Mouse (Mus musculus) midbrain, postnatal 0 days (tissue): ENCODE data around the gene Kynu. TPM values are rescaled to one million over a fixed set of nuclear protein-coding genes. Genes with fewer than 3 reads are reported as not detected.
A peak's percentile ranks its signal among the peaks of the same experiment; 100 is the strongest.

ENCODE experiments used
- ATAC-seq: fragments of 200-750 bp; cut with Nextera tagmentation; 2 replicates; pipeline ENCODE4 v1.8.0; 2017; ENCODE audit warnings: moderate number of reproducible peaks, mild to moderate bottlenecking, moderate TSS enrichment, moderate library complexity; ENCODE audit not compliant: low FRiP score
- DNase-seq: peaks from one replicate; pipeline ENCODE4 v3.0.0-alpha.2; 2015; ENCODE audit warnings: low spot score
- H3K27ac ChIP-seq: fragments of 300-500 bp; sonication (generic); 2 replicates; pipeline ENCODE4 v1.5.1; 2014; ENCODE audit warnings: low read depth, mild to moderate bottlenecking, low read length, mixed read lengths
- H3K27me3 ChIP-seq: fragments of 300-500 bp; sonication (generic); 2 replicates; pipeline ENCODE4 v1.6.1; 2014; ENCODE audit warnings: low read length, control low read depth, mixed read lengths; ENCODE audit not compliant: insufficient read depth
- H3K36me3 ChIP-seq: fragments of 300-500 bp; sonication (generic); 2 replicates; pipeline ENCODE4 v1.6.1; 2014; ENCODE audit warnings: low read length, control low read depth, mixed read lengths; ENCODE audit not compliant: insufficient read depth
- H3K4me1 ChIP-seq: fragments of 300-500 bp; sonication (generic); 2 replicates; pipeline ENCODE4 v1.6.1; 2014; ENCODE audit warnings: mild to moderate bottlenecking, control low read depth, antibody characterized with exemption, low read length, mixed read lengths; ENCODE audit not compliant: insufficient read depth
- H3K4me2 ChIP-seq: fragments of 300-500 bp; sonication (generic); 2 replicates; pipeline ENCODE4 v1.6.1; 2014; ENCODE audit warnings: low read depth, mild to moderate bottlenecking, low read length, mixed read lengths; ENCODE audit not compliant: poor library complexity, severe bottlenecking
- H3K4me3 ChIP-seq: fragments of 300-500 bp; sonication (generic); 2 replicates; pipeline ENCODE4 v1.5.1; 2014; ENCODE audit warnings: low read depth, mild to moderate bottlenecking, low read length, moderate library complexity
- H3K9ac ChIP-seq: fragments of 300-500 bp; sonication (generic); replicated peaks from 2 replicates; pipeline ENCODE4 v1.6.1; 2014; ENCODE audit warnings: mild to moderate bottlenecking, low read length, moderate library complexity, mixed read lengths; ENCODE audit not compliant: poor library complexity, severe bottlenecking
- H3K9me3 ChIP-seq: fragments of 300-500 bp; sonication (generic); 2 replicates; pipeline ENCODE4 v1.6.1; 2016; ENCODE audit warnings: low read length, control low read depth
- CTCF ChIP-seq: IDR thresholded peaks from 2 replicates; pipeline ENCODE4 v1.5.1; 2016; ENCODE audit warnings: antibody characterized with exemption, mild to moderate bottlenecking
- WGBS: fragments of 180-500 bp; shearing (Covaris S2); extraction: QIAGEN DNeasy Blood & Tissue Kit; methylation state at CpG from one replicate; pipeline ENCODE4 v1.1.7; 2014; 5-methylcytosine and 5-hydroxymethylcytosine counted together
- polyA plus RNA-seq: library from polyadenylated mRNA; unstranded; fragments of >200 nt; fragmentation: Nextera tagmentation; extraction: Ambion mirVana; gene quantifications from 2 replicates; pipeline ENCODE4 v1.2.1, GENCODE M21; 2015
- total RNA-seq: library from RNA; depleted of rRNA; stranded (reverse); fragments of >200 nt; gene quantifications from 2 replicates; pipeline ENCODE4 v1.2.3, GENCODE M21; 2014

Kynu gene
- total and polyA plus RNA-seq, 2 experiments from 2014 or later, result 0.11 TPM; not detected in 1

- 1% methylated on average over 6 of the region's 6 CpGs for WGBS
- ATAC-seq, result peak; percentile 77; the same call in 1 of the 2 replicates
Measured at GRCm38 (mm10) chr2:43673619-43674018, 118.5 kb downstream of the Kynu start.

GRCm38 (mm10) chr2:43674098-43674497 is 119.0 kb downstream of the Kynu start:
- WGBS, result 56% methylated on average over 3 of the region's 3 CpGs
- Histone ChIP-seq H3K4me3 (no peak overlapping the region), H3K9me3 (no peaks in the 10 kb centered on the region), H3K9ac (no peak overlapping the region), H3K4me1 (no peaks in the 10 kb centered on the region), H3K4me2 (no peak overlapping the region), H3K27ac (no peak overlapping the region), H3K27me3 (no peaks in the 10 kb centered on the region), H3K36me3 (no peaks in the 10 kb centered on the region)
- ATAC-seq, result no peak
- DNase-seq, result no peak
- no peak for TF ChIP-seq CTCF

More at GRCm38 (mm10) chr2:43673619-43674018, 118.5 kb downstream of the Kynu start:
- H3K27ac ChIP-seq, result no peak overlapping the region
- H3K9ac ChIP-seq, result no peak overlapping the region
- no peaks in the 10 kb centered on the region for H3K4me1 ChIP-seq
- no peaks in the 10 kb centered on the region for H3K9me3 ChIP-seq
- H3K36me3 ChIP-seq, result no peaks in the 10 kb centered on the region
- peak; percentile 95 for TF ChIP-seq CTCF
- DNase-seq, result peak; percentile 86
- no peaks in the 10 kb centered on the region for H3K27me3 ChIP-seq
- H3K4me2 ChIP-seq, result no peak overlapping the region
- H3K4me3 ChIP-seq, result no peak overlapping the region

GRCm38 (mm10) chr2:43675277-43675676 is 120.1 kb downstream of the Kynu start:
- no peak overlapping the region for H3K4me2 ChIP-seq
- WGBS, result 84% methylated on average over 4 of the region's 4 CpGs
- H3K4me3 ChIP-seq, result no peak overlapping the region
- no peak overlapping the region for H3K9ac ChIP-seq
- no peaks in the 10 kb centered on the region for H3K9me3 ChIP-seq
- no peaks in the 10 kb centered on the region for H3K36me3 ChIP-seq
- TF ChIP-seq CTCF, result no peak
- H3K4me1 ChIP-seq, result no peaks in the 10 kb centered on the region
- H3K27me3 ChIP-seq, result no peaks in the 10 kb centered on the region
- no peak for DNase-seq
- no peak for ATAC-seq
- no peak overlapping the region for H3K27ac ChIP-seq

GRCm38 (mm10) chr2:43690402-43690801 is 135.3 kb downstream of the Kynu start:
- no peaks in the 10 kb centered on the region for H3K9me3 ChIP-seq
- no peak overlapping the region for H3K4me2 ChIP-seq
- ATAC-seq (no peak), DNase-seq (no peak)
- no peak overlapping the region for H3K9ac ChIP-seq
- H3K27ac ChIP-seq, result no peak overlapping the region
- H3K27me3 ChIP-seq, result no peaks in the 10 kb centered on the region
- no peaks in the 10 kb centered on the region for H3K4me1 ChIP-seq
- H3K36me3 ChIP-seq, result no peaks in the 10 kb centered on the region
- WGBS, result 90% methylated on average over 2 of the region's 2 CpGs
- TF ChIP-seq CTCF, result no peak
- H3K4me3 ChIP-seq, result no peak overlapping the region

GRCm38 (mm10) chr2:43691290-43691689 is 136.2 kb downstream of the Kynu start:
- Histone ChIP-seq H3K27me3 (no peaks in the 10 kb centered on the region), H3K27ac (no peak overlapping the region), H3K36me3 (no peaks in the 10 kb centered on the region), H3K4me3 (no peak overlapping the region), H3K4me2 (no peak overlapping the region), H3K9me3 (no peaks in the 10 kb centered on the region), H3K4me1 (no peaks in the 10 kb centered on the region), H3K9ac (no peak overlapping the region)
- no peak for ATAC-seq
- 81% methylated on average over 2 of the region's 2 CpGs for WGBS
- DNase-seq, result no peak
- TF ChIP-seq CTCF, result no peak

- Histone ChIP-seq H3K27me3 (no peaks in the 10 kb centered on the region), H3K9ac (no peak overlapping the region), H3K36me3 (no peaks in the 10 kb centered on the region), H3K9me3 (no peaks in the 10 kb centered on the region), H3K4me1 (no peaks in the 10 kb centered on the region), H3K4me2 (no peak overlapping the region), H3K27ac (no peak overlapping the region), H3K4me3 (no peak overlapping the region)
- ATAC-seq (no peak), DNase-seq (no peak)
- TF ChIP-seq CTCF, result no peak
- WGBS, result 94% methylated on average over 3 of the region's 3 CpGs
Measured at GRCm38 (mm10) chr2:43695635-43696034, 140.5 kb downstream of the Kynu start.
